In genomic region chr4:124563371-124563770, GRCm38 (mm10) we compare ENCODE assay signal across 19 mouse cellular contexts. TPM values are rescaled to one million over a fixed set of nuclear protein-coding genes. Genes with fewer than 3 reads are reported as not detected.
"Had no signal": no experiment of that assay in that cellular context is flagged by ENCODE, and none has a peak within 500 bp of the region (broad histone marks: within the 10 kb centered on the region; RNA-seq: fewer than 3 reads in every experiment).

No protein-coding gene starts in this region.

- DNase-seq: gastrocnemius, postnatal 14 days; gastrocnemius, postnatal 36 days; heart, adult 18-20 months; heart, postnatal 10 days; heart, postnatal 4 days; kidney, adult 18-20 months; kidney, adult 8-10 months; kidney, postnatal 10 days; kidney, postnatal 25 days; kidney, postnatal 4 days had no signal

- ATAC-seq: inflammation-experienced regulatory T-cells, adult 6 months; intestine, embryonic 15.5 days; intestine, postnatal 0 days; liver, embryonic 12.5 days had no signal

RNA-seq across cellular contexts. Expression of gene 3100002H09Rik, which starts 47.2 kb away (rescaled TPM):
- total RNA-seq: gastrocnemius, adult 18-20 months; gastrocnemius, adult 8-10 months; gastrocnemius, postnatal 14 days; gastrocnemius, postnatal 36 days; heart, adult 18-20 months; heart, adult 8-10 months; heart, postnatal 10 days; heart, postnatal 25 days; heart, postnatal 4 days; liver, adult 2 months had no signal
